Mouse (Mus musculus) liver, adult 2 months (tissue): Measurements from ENCODE around the gene Fancd2os.

Experiments used
- CTCF ChIP-seq: fragments of 200-500 bp; IDR thresholded peaks from 2 replicates; pipeline ENCODE4 v1.5.1; 2011; ENCODE audit warnings: low read depth, low read length, control low read depth
- POLR2A ChIP-seq: fragments of 200-500 bp; IDR thresholded peaks from 2 replicates; pipeline ENCODE4 v1.6.1; 2011; ENCODE audit warnings: low read length, control low read depth; ENCODE audit not compliant: insufficient read depth; ENCODE audit errors: extremely low read depth

DNA sequence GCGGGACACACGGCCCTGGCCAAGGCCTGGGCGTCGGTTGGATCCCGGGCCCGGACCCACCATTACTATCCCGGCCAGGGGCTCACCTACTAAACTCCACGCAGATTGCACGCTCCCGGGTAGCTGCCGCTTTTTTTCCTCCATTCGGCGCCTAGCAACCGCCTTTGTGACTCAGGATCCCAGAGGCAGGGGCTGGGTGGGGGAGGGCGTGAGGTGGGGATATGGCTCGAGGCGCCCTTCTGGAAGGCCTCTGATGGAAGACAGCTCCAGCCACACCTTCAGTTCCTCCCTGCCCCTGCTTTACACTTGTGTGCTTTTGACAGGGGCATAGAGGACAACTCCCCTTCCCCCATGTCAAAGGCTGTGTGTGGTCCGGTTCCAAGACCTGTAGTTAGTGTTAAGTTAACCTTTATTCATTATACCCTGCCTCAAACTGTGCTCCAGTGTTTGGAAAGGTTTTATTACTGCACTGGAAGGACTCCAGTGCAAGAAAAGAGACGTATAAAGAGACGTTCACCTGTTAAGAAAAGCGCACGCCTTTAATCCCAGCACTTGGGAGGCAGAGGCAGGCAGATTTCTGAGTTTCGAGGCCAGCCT lies at the start of gene Fancd2os:
- TF ChIP-seq CTCF = no peak
- TF ChIP-seq POLR2A = no peak
